Mouse (Mus musculus): Measurements from ENCODE around the gene Iqcf3. TPM values are rescaled to one million over a fixed set of nuclear protein-coding genes. Genes with fewer than 3 reads are reported as not detected.

The Iqcf3 gene
- polyA plus RNA-seq, 1 experiment from 2014 or later, result not detected

DNA sequence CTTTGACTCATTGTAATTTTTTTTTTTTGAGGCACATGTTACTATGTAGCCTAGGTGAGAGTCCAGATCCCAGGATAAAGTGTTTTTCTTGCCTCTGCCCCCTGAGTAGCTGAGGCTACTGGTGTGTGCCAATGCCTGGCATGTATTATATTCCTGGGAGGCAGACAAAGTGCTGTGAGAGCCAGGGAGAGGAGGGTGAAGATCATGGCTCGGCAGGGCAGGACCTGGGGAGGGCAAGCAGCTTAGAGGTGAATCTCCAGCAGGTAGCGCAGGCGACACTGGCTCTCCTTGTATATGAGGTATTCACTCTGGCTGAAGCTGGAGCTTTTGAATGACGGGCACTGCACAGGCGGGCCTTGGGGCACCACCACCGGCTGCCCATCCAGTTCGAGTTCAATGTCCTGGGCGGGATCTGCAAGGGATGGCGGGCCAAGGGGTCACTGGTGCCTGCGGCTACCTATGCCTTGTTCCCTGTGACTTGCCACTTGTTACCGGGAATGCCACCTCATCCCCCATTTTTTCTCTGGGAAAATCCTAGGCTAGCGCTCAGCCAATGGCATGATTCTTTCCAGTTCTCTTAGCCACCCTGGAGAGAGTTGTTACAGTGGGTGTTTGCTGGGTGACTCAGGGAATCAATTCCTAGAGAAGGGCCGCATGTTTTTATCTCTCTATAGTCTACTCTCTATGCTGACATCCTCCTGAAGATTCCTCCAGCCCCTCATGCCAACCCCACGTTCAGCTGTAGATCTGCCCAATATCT lies 90.3 kb downstream of the Iqcf3 start:
- 0 out of 2 replicates have a peak, but pooled peaks cover 3% of the 10 kb centered on the region for H3K4me1 ChIP-seq (replicated peaks; ENCODE audit: control insufficient read depth, insufficient read depth, low read length)
- H3K27ac ChIP-seq (ENCODE audit: low read length), result no peak overlapping the region
- WGBS, result 59% methylated on average over 14 of the region's 14 CpGs
- no peaks in the 10 kb centered on the region for H3K36me3 ChIP-seq (ENCODE audit: control insufficient read depth, insufficient read depth)
- no peaks in the 10 kb centered on the region for H3K9me3 ChIP-seq (ENCODE audit: control insufficient read depth, low read length)
- no peak overlapping the region for H3K4me3 ChIP-seq (replicated peaks; ENCODE audit: low read length)
- no peak overlapping the region for H3K9ac ChIP-seq (replicated peaks; ENCODE audit: low read depth, low read length)
- H3K27me3 ChIP-seq (replicated peaks; ENCODE audit: control insufficient read depth, insufficient read depth, low read length), result no peaks in the 10 kb centered on the region
- no peak overlapping the region for H3K4me2 ChIP-seq (ENCODE audit: low read length)
- no peak for ATAC-seq

DNA sequence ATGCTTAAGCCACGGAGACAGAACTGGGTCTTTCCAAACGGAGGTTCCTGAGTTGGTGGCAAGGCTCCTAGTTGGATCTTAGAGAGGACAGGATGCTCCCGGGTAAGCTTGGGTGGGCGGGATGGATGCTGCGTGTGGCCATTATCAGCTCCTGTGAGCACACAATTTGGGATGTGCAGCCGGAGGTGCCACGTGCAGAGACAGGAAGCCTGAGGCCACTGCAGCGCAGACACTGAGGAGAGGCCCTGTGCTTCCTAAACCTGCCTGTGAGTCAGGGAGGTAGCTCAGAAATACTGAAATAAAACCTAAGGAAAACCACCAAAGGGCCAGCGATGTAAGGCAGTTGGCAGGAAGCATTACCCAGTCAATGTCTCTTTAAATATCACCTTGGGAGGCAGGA lies 91.7 kb downstream of the Iqcf3 start:
- Histone ChIP-seq H3K4me3 (replicated peaks; ENCODE audit: low read length) (no peak overlapping the region), H3K27me3 (replicated peaks; ENCODE audit: control insufficient read depth, insufficient read depth, low read length) (no peaks in the 10 kb centered on the region), H3K4me2 (ENCODE audit: low read length) (no peak overlapping the region), H3K9me3 (ENCODE audit: control insufficient read depth, low read length) (no peaks in the 10 kb centered on the region), H3K9ac (replicated peaks; ENCODE audit: low read depth, low read length) (no peak overlapping the region), H3K27ac (ENCODE audit: low read length) (no peak overlapping the region), H3K4me1 (replicated peaks; ENCODE audit: control insufficient read depth, insufficient read depth, low read length) (peaks cover 16% of the 10 kb centered on the region), H3K36me3 (ENCODE audit: control insufficient read depth, insufficient read depth) (no peaks in the 10 kb centered on the region)
- WGBS, result 75% methylated on average over 9 of the region's 9 CpGs
- ATAC-seq, result no peak

DNA sequence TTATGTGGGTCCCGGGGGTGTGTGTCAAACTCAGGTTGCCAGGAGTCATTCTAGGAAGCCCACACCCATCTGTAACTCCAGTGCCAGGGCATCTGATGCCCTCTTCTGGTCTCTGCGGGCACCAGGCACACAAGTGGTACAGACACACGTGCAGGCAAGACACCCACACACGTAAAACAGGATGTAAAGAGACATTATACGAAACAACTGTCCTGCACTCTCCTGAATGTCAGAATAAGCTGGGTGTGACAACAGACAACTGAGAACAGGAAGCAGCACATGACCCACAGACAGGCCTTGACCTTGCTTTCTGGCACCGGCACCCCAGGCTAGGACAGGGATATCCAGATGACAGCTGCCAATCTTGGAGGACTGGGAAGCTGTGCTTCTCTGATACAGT lies 92.1 kb downstream of the Iqcf3 start:
- Histone ChIP-seq H3K4me3 (replicated peaks; ENCODE audit: low read length) (no peak overlapping the region), H3K9ac (replicated peaks; ENCODE audit: low read depth, low read length) (no peak overlapping the region), H3K27me3 (replicated peaks; ENCODE audit: control insufficient read depth, insufficient read depth, low read length) (no peaks in the 10 kb centered on the region), H3K4me2 (ENCODE audit: low read length) (no peak overlapping the region), H3K4me1 (replicated peaks; ENCODE audit: control insufficient read depth, insufficient read depth, low read length) (peaks cover 19% of the 10 kb centered on the region), H3K27ac (ENCODE audit: low read length) (no peak overlapping the region), H3K36me3 (ENCODE audit: control insufficient read depth, insufficient read depth) (0 out of 2 replicates have a peak, but pooled peaks cover 1% of the 10 kb centered on the region), H3K9me3 (ENCODE audit: control insufficient read depth, low read length) (no peaks in the 10 kb centered on the region)
- ATAC-seq, result no peak
- 72% methylated on average over 6 of the region's 6 CpGs for WGBS

DNA sequence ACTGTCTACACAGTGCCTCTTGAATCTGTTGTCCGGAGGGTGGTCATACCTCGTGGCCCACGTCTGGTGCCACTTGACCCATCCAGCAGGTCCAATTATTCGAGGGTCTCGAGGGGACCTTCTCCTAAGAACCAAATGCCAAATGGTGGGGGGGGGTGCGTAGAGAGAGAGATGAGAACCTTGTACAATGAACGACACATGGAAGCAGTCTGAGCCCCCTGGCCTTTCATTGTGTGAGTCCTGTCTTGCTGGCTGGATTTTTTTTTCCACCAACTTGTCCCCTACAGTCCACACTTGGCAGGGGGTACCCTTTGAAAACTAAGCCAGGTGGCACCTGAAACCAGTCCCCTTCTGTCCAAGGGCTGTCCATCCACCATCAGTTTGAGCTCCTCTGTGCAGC lies 93.7 kb downstream of the Iqcf3 start:
- no peak for ATAC-seq
- no peak overlapping the region for H3K27ac ChIP-seq (ENCODE audit: low read length)
- no peak overlapping the region for H3K4me3 ChIP-seq (replicated peaks; ENCODE audit: low read length)
- H3K4me2 ChIP-seq (ENCODE audit: low read length), result no peak overlapping the region
- no peaks in the 10 kb centered on the region for H3K9me3 ChIP-seq (ENCODE audit: control insufficient read depth, low read length)
- H3K36me3 ChIP-seq (ENCODE audit: control insufficient read depth, insufficient read depth), result 0 out of 2 replicates have a peak, but pooled peaks cover 9% of the 10 kb centered on the region
- WGBS, result 87% methylated on average over 7 of the region's 7 CpGs
- H3K4me1 ChIP-seq (replicated peaks; ENCODE audit: control insufficient read depth, insufficient read depth, low read length), result peaks cover 20% of the 10 kb centered on the region
- no peaks in the 10 kb centered on the region for H3K27me3 ChIP-seq (replicated peaks; ENCODE audit: control insufficient read depth, insufficient read depth, low read length)
- no peak overlapping the region for H3K9ac ChIP-seq (replicated peaks; ENCODE audit: low read depth, low read length)

DNA sequence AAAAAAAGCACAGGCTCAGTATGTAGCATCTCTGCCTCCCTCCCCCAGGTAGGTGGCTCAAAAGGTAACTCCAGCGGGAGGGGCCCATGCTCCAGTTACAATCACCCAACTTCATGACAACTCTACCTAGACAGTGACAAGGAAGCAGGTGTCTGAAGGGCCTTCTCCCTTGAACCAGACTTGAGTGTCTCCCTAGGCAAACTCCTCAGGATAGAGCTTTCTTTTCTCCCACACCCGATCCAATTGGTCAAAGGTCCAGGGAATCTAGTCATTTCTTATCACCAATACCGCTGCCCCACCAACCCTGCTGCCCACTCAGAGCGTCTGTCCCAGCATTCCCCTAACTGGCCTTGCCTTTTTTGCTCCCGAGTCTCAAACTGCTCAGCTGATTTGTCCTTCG lies 94.7 kb downstream of the Iqcf3 start:
- no peak overlapping the region for H3K4me2 ChIP-seq (ENCODE audit: low read length)
- H3K9ac ChIP-seq (replicated peaks; ENCODE audit: low read depth, low read length), result no peak overlapping the region
- H3K36me3 ChIP-seq (ENCODE audit: control insufficient read depth, insufficient read depth), result peaks cover 12% of the 10 kb centered on the region; the same call in 1 of the 2 replicates
- WGBS, result 95% methylated on average over 6 of the region's 6 CpGs
- ATAC-seq, result no peak
- H3K4me1 ChIP-seq (replicated peaks; ENCODE audit: control insufficient read depth, insufficient read depth, low read length), result peaks cover 20% of the 10 kb centered on the region
- H3K9me3 ChIP-seq (ENCODE audit: control insufficient read depth, low read length), result no peaks in the 10 kb centered on the region
- no peaks in the 10 kb centered on the region for H3K27me3 ChIP-seq (replicated peaks; ENCODE audit: control insufficient read depth, insufficient read depth, low read length)
- H3K27ac ChIP-seq (ENCODE audit: low read length), result no peak overlapping the region
- no peak overlapping the region for H3K4me3 ChIP-seq (replicated peaks; ENCODE audit: low read length)

DNA sequence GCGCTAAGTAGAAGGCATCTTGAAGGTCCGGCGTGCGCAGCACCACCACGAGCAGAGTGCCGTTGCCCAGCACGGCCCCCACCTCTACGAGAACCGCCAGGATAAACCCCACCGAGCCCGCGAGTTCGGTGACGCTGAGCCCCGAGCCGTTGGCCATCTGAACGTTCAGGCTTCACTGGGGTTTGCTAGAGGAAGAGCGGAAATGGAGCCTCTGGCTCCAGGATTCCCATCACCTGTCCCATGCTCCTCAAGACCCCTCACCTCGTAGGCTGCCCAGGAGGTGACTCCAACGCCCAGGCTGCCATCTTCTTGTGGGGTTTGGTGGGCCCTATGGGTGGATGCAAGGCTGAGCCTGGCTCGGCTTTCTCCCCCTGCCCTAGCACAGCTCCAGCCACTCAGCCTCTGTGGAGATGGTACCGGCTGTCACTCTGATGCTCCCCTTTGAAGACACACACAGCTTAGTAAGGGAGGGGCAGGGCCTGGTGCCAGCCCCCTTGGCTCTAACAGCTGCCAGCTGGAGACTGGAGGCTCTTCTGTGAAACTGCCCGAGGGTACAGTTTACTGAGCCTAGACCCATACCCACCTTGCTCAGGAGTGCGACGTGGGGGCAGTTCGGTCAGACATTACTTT lies 95.7 kb downstream of the Iqcf3 start, which contains the start of gene Gpr62:
Gpr62 (minus strand) TSS at position 368 of the 630 bp plus-strand sequence.
- peaks cover 20% of the 10 kb centered on the region for H3K4me1 ChIP-seq (replicated peaks; ENCODE audit: control insufficient read depth, insufficient read depth, low read length)

DNA sequence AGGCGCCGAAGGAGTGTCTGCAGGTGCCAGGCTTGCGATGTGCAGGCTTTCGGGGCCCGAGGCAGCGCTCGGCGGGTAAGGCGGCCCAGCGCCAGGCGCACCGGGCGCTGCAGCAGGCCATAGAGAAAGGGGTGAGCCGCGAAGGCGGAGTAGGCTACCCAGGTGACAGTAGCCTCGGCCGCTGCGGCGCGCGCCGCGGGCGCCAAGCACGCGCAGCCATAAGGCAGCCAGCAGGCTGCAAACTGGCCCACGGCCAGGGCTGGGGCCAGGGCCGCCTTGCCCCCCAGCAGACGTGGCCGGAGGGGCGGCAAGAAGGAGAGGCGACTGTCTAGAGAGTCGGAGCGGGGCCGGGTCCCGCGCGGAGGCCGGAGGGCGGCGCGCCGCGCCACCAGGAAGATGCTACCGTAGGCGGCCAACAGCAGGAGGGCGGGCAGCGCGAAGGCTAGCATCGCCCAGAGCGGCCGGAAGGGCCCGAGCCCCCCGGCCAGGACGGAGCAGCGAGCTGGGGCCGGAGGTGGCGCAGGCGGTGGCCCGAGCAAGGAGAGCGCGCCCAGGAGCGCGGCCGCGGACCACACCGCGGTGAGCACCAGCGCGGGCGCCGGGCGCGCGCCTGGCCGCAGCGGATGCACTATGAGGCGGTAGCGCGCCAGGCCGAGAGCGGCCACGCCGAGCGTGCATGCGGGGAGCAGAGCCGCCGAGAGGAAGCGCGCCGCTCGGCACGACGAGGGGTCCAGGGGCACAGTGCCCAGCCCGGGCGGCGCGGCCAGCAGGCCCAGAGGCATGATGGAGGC lies 96.5 kb downstream of the Iqcf3 start:
- Histone ChIP-seq H3K9me3 (ENCODE audit: control insufficient read depth, low read length) (no peaks in the 10 kb centered on the region), H3K36me3 (ENCODE audit: control insufficient read depth, insufficient read depth) (peaks cover 16% of the 10 kb centered on the region; the same call in 1 of the 2 replicates), H3K27ac (ENCODE audit: low read length) (peak overlapping the region; percentile 67), H3K9ac (replicated peaks; ENCODE audit: low read depth, low read length) (peak overlapping the region; percentile 83), H3K4me2 (ENCODE audit: low read length) (peak overlapping the region; percentile 95), H3K27me3 (replicated peaks; ENCODE audit: control insufficient read depth, insufficient read depth, low read length) (no peaks in the 10 kb centered on the region), H3K4me3 (replicated peaks; ENCODE audit: low read length) (peak overlapping the region; percentile 63), H3K4me1 (replicated peaks; ENCODE audit: control insufficient read depth, insufficient read depth, low read length) (peaks cover 20% of the 10 kb centered on the region)
- ATAC-seq, result peak; percentile 81
- 2% methylated on average over 87 of the region's 99 CpGs for WGBS

More for the DNA sequence above, 95.7 kb downstream of the Iqcf3 start, which contains the start of gene Gpr62:
- Histone ChIP-seq H3K9me3 (ENCODE audit: control insufficient read depth, low read length) (no peaks in the 10 kb centered on the region), H3K4me3 (replicated peaks; ENCODE audit: low read length) (peak within 1 kb of the TSS; percentile 63), H3K9ac (replicated peaks; ENCODE audit: low read depth, low read length) (peak within 1 kb of the TSS; percentile 83), H3K27me3 (replicated peaks; ENCODE audit: control insufficient read depth, insufficient read depth, low read length) (no peaks in the 10 kb centered on the region), H3K27ac (ENCODE audit: low read length) (peak within 1 kb of the TSS; percentile 67), H3K4me2 (ENCODE audit: low read length) (peak within 1 kb of the TSS; percentile 95), H3K36me3 (ENCODE audit: control insufficient read depth, insufficient read depth) (peaks cover 16% of the 10 kb centered on the region; the same call in 1 of the 2 replicates)
- ATAC-seq, result peak; percentile 51
- 21% methylated on average over 26 of the region's 26 CpGs for WGBS

DNA sequence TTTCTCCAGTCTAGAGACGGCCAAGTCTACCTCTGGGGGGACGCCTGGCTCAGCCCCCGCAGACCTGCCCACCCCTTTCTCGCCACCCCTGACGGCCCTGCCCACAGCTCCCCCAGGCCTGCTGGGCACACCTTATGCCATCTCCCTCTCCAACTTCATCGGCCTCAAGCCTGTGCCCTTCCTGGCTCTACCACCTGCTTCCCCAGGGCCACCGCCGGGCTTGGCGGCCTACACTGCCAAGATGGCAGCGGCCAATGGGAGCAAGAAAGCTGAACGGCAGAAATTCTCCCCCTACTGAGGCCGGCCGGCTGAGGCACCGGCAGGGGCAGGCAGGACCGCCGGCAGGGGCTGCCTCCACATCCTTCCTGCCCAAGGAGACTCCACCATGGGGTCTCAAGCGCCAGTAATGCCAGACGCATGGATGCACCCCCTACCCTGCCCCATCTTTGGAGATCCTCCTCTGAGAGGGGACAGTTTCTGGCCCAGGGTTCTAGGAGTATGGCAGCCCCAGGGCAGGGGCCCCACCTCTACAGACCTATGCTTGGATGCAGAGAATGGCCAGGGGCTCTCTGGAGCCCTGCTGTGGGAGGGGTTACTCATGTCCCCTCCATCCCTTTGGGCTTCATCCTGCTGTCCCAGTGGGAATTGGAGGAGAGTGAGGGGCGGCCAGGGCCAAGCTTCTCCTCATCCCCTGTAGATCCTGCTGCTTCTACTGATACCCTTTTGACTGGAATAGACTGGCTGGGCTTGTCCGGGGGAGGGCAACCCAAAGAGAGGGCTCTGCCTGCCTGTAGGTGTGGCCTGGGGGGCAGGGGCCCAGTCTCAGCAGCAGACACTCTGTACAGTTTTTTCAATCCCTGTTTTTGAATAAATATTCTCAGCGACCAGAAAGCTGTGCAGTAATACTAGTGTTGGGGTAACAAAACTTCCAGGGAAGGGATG lies 98.0 kb downstream of the Iqcf3 start:
- Histone ChIP-seq H3K27me3 (replicated peaks; ENCODE audit: control insufficient read depth, insufficient read depth, low read length) (no peaks in the 10 kb centered on the region), H3K4me2 (ENCODE audit: low read length) (no peak overlapping the region), H3K36me3 (ENCODE audit: control insufficient read depth, insufficient read depth) (peaks cover 16% of the 10 kb centered on the region; the same call in 1 of the 2 replicates), H3K9ac (replicated peaks; ENCODE audit: low read depth, low read length) (no peak overlapping the region), H3K4me1 (replicated peaks; ENCODE audit: control insufficient read depth, insufficient read depth, low read length) (peaks cover 26% of the 10 kb centered on the region), H3K4me3 (replicated peaks; ENCODE audit: low read length) (no peak overlapping the region), H3K27ac (ENCODE audit: low read length) (no peak overlapping the region), H3K9me3 (ENCODE audit: control insufficient read depth, low read length) (no peaks in the 10 kb centered on the region)
- ATAC-seq, result no peak
- WGBS, result 79% methylated on average over 21 of the region's 21 CpGs
